Mouse (Mus musculus) bone marrow, adult 2 months (tissue): ENCODE measurements around the gene Aagab.

ENCODE experiments used
- CTCF ChIP-seq: fragments of 200-500 bp; IDR thresholded peaks from 2 replicates; pipeline ENCODE4 v1.5.1; 2011; ENCODE audit warnings: low read length, control low read depth; ENCODE audit not compliant: control insufficient read depth, insufficient read depth
- POLR2A ChIP-seq: fragments of 200-500 bp; IDR thresholded peaks from 2 replicates; pipeline ENCODE4 v1.6.1; 2011; ENCODE audit warnings: low read depth, mild to moderate bottlenecking, control low read depth, low read length, borderline replicate concordance; ENCODE audit not compliant: control insufficient read depth

DNA sequence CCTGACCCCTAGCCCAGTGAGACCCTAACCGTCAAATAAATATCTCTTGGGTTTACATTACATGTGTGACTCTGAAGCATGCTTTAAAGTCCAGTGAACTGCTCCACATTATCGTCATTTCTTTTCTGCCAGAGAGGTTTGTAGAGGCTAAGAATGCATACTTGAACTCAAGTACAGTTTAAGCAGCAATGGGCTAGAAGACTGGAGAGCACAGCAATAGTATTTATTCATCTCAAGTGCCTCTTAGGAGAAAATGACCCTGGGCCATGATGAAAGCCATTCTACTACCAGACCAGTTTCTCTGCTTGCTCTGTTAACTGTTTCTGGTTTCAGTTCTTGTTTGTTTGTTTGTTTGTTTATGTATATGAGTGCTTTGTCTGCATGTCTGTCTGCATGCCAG lies 39.0 kb upstream of the Aagab start:
- TF ChIP-seq CTCF (no peak), POLR2A (no peak)
